Mouse (Mus musculus) stomach, postnatal 0 days (tissue): ENCODE results near the gene Ptprh. TPM values are rescaled to one million over a fixed set of nuclear protein-coding genes. Genes with fewer than 3 reads are reported as not detected.

Experiments used
- ATAC-seq: fragments of 200-750 bp; cut with Nextera tagmentation; 2 replicates; pipeline ENCODE4 v1.8.0; 2017; ENCODE audit not compliant: low FRiP score, low TSS enrichment
- DNase-seq: peaks from one replicate; pipeline ENCODE4 v3.0.0-alpha.2; 2016; ENCODE audit warnings: low spot score
- H3K27ac ChIP-seq: fragments of 300-500 bp; sonication (generic); replicated peaks from 2 replicates; pipeline ENCODE4 v1.5.1; 2014; ENCODE audit warnings: mild to moderate bottlenecking, control low read depth
- H3K27me3 ChIP-seq: fragments of 300-500 bp; sonication (generic); 2 replicates; pipeline ENCODE4 v1.6.1; 2014; ENCODE audit warnings: low read length; ENCODE audit not compliant: control insufficient read depth, insufficient read depth
- H3K36me3 ChIP-seq: fragments of 300-500 bp; sonication (generic); 2 replicates; pipeline ENCODE4 v1.6.1; 2014; ENCODE audit warnings: low read length, mixed read lengths; ENCODE audit not compliant: control insufficient read depth, insufficient read depth
- H3K4me1 ChIP-seq: fragments of 300-500 bp; sonication (generic); replicated peaks from 2 replicates; pipeline ENCODE4 v1.6.1; 2014; ENCODE audit warnings: antibody characterized with exemption; ENCODE audit not compliant: control insufficient read depth, insufficient read depth
- H3K4me2 ChIP-seq: fragments of 300-500 bp; sonication (generic); replicated peaks from 2 replicates; pipeline ENCODE4 v1.6.1; 2014; ENCODE audit warnings: low read depth, mild to moderate bottlenecking, control low read depth, moderate library complexity
- H3K4me3 ChIP-seq: fragments of 300-500 bp; sonication (generic); 2 replicates; pipeline ENCODE4 v1.5.1; 2014; ENCODE audit warnings: low read depth, low read length, control low read depth
- H3K9ac ChIP-seq: fragments of 300-500 bp; sonication (generic); 2 replicates; pipeline ENCODE4 v1.6.1; 2014; ENCODE audit warnings: mild to moderate bottlenecking, low read length, control low read depth, mixed read lengths
- H3K9me3 ChIP-seq: fragments of 300-500 bp; sonication (generic); 2 replicates; pipeline ENCODE4 v1.6.1; 2016; ENCODE audit warnings: low read length; ENCODE audit not compliant: control insufficient read depth
- CTCF ChIP-seq: IDR thresholded peaks from 2 replicates; pipeline ENCODE4 v1.5.1; 2016; ENCODE audit warnings: antibody characterized with exemption, low read depth, mild to moderate bottlenecking, moderate library complexity
- EP300 ChIP-seq: optimal IDR thresholded peaks from 2 replicates; pipeline ENCODE3; 2016; ENCODE audit warnings: antibody characterized with exemption
- WGBS: fragments of 180-500 bp; shearing (Covaris S2); extraction: QIAGEN DNeasy Blood & Tissue Kit; methylation state at CpG from one replicate; pipeline ENCODE4 v1.1.7; 2014; 5-methylcytosine and 5-hydroxymethylcytosine counted together
- polyA plus RNA-seq: library from polyadenylated mRNA; unstranded; fragments of >200 nt; fragmentation: Nextera tagmentation; extraction: Ambion mirVana; gene quantifications from 2 replicates; pipeline ENCODE4 v1.2.1, GENCODE M21; 2015

The Ptprh gene
- polyA plus RNA-seq, 1 experiment from 2014 or later: 1.9 TPM

DNA sequence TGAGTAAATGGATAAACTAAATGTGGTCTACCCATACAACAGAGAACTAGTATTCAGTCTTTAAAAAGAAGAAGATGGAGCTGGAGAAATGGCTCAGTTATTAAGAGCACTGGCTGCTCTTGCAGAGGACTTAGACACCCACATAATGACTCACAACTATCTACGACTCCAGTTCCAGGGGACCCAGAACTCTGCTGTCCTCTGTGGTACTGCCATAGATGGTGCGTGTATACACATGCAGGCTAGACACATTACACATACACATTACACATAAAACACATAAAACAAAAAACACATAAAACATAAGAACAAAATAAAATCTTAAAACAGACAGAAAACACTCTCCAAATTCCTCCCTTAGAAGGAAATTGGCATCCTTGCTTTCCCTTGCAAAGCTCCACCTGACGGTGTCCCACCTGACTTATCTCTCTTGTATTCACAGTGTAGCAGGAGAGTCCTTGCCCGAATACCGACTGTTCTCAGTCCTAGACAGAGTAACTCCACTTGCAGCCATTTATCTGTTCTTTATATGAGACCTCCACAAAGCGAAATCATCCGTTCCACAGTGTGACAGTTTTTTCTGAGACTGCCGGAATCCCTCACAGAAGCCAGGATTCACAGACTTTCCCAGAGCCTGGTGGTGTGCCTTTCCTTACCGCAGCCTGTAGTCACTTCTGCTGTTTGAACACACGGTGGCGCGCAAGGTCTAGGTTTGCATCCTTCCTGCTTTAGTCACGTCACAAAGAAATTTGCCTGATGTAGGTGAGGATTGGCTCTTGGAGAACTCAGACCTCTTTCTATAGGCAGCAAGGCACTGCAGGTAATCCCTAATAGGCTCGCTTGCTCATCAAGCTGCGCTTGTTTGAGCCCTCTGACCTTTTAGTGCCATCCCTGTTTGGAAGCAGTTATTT is 47.3 kb downstream of the Ptprh start:
- no peaks in the 10 kb centered on the region for H3K27me3 ChIP-seq
- H3K4me1 ChIP-seq: no peaks in the 10 kb centered on the region
- DNase-seq (peak; percentile 89), ATAC-seq (peak; percentile 92)
- no peaks in the 10 kb centered on the region for H3K36me3 ChIP-seq
- no peaks in the 10 kb centered on the region for H3K9me3 ChIP-seq
- no peak overlapping the region for H3K9ac ChIP-seq
- no peak for TF ChIP-seq EP300
- peak; percentile 97 for TF ChIP-seq CTCF
- WGBS: 18% methylated on average over 15 of the region's 15 CpGs
- no peak overlapping the region for H3K4me3 ChIP-seq
- no peak overlapping the region for H3K4me2 ChIP-seq
- no peak overlapping the region for H3K27ac ChIP-seq

DNA sequence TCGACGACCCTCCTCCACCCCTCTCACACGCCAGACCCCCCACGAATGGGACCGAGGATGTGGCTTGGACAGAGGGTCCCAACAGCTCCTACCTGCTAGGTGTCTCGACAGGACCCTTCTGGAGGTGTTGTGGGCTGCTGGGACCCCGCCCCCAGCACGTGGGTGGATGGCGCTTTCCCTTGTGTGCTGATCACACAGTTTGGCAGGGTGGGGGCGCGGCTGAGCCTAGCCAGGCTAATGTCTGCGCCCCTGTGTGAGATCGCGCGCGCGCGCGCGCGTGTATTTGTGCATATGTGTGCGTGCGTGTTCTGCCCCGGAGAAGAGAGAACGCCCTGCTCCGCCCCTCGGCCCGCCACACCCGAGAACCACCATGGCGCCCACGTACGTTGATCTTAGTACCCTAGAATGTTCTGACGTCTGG is 56.6 kb downstream of the Ptprh start, which contains the start of gene Syt5:
TSS of gene Syt5 (minus strand) at position 321 of the 421 bp plus-strand sequence.
- Histone ChIP-seq H3K27ac (no peak within 1 kb of the TSS), H3K36me3 (no peaks in the 10 kb centered on the region), H3K4me3 (peak within 1 kb of the TSS; percentile 24), H3K4me1 (no peaks in the 10 kb centered on the region), H3K9me3 (no peaks in the 10 kb centered on the region), H3K27me3 (no peaks in the 10 kb centered on the region), H3K4me2 (peak within 1 kb of the TSS; percentile 53), H3K9ac (no peak within 1 kb of the TSS; the same call in 1 of the 2 replicates)
- DNase-seq: peak; percentile 58
- WGBS: 5% methylated on average over 31 of the region's 33 CpGs
- ATAC-seq: peak; percentile 58
- no peak for TF ChIP-seq CTCF

DNA sequence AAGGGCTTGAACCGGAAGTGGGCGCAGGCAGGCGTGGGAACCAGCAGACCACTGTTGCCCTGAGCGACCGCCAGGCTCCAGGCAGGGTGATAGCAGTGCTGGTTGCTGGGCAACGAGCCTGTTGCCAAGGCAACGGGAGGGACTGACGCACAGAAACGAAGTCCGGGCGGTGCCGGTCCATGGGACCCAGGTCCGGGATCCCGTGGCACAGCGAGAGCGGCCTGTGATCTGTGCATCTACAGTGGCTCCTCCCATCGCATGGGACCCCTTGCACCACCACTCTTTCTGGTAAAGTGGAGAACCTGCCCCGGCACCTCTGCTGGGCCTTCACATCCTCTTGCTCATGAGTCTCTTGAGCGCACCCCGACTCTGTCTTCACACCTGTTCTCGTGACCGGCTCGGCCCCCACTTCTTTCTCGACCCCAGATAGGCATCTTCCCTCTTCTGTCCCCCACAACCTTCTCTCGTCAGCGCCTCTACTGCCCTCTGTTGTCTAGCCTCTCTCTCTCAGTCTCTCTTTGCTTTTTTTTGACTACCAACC is 57.2 kb downstream of the Ptprh start:
- Histone ChIP-seq H3K4me2 (peak overlapping the region; percentile 53), H3K4me1 (no peaks in the 10 kb centered on the region), H3K9me3 (no peaks in the 10 kb centered on the region), H3K4me3 (peak overlapping the region; percentile 24; the same call in 1 of the 2 replicates), H3K27ac (no peak overlapping the region), H3K9ac (no peak overlapping the region), H3K36me3 (no peaks in the 10 kb centered on the region), H3K27me3 (no peaks in the 10 kb centered on the region)
- peak; percentile 59 for DNase-seq
- WGBS: 4% methylated on average over 26 of the region's 26 CpGs
- TF ChIP-seq CTCF (peak; percentile 29; the same call in 1 of the 2 replicates), EP300 (no peak)
- peak; percentile 68 for ATAC-seq

DNA sequence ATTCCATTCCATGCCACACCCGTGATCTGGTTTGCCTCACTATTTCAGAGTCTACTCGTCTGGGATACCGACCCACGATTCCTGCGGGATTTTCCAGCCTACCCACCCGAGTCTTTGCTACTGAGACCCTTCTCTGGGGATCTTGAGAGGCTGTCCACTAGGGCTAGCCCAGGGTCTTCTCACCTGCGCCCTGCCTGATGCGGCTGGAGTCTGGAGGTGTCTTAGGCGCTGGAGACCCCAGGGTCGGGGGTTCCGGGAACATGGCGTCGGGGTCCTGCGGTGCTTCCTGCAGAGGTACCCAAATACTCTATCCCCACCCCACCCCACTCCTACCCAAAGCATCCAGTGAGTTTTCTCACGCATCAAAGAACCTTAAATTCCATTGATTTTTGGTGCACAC is 57.8 kb downstream of the Ptprh start:
- Histone ChIP-seq H3K9me3 (no peaks in the 10 kb centered on the region), H3K27me3 (no peaks in the 10 kb centered on the region), H3K27ac (no peak overlapping the region), H3K4me3 (no peak overlapping the region), H3K4me2 (no peak overlapping the region), H3K9ac (no peak overlapping the region), H3K4me1 (no peaks in the 10 kb centered on the region), H3K36me3 (no peaks in the 10 kb centered on the region)
- TF ChIP-seq EP300 (no peak), CTCF (no peak)
- ATAC-seq: no peak
- 74% methylated on average over 15 of the region's 15 CpGs for WGBS
- no peak for DNase-seq

DNA sequence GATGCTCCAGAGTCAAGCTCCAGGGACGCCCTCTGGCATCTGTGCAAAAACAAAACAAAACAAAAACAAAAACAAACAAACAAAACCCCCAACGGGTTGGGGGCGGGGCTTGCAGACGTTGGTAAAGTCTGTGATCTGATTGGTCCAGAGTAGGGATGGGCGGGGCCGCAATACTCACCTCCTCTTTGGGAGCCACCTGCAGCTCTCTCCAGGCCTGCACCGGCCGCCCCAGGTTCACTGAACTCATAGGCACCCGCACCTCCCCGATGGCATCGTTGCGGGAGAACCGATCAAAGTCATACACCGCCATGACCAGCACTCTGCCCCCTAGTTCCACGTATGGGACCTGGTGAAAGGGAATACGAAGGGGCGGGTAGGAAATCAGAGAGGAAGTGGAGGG is 61.8 kb downstream of the Ptprh start:
- Histone ChIP-seq H3K27me3 (no peaks in the 10 kb centered on the region), H3K4me2 (no peak overlapping the region), H3K9ac (no peak overlapping the region), H3K36me3 (no peaks in the 10 kb centered on the region), H3K4me1 (no peaks in the 10 kb centered on the region), H3K4me3 (no peak overlapping the region), H3K9me3 (no peaks in the 10 kb centered on the region), H3K27ac (no peak overlapping the region)
- 46% methylated on average over 17 of the region's 17 CpGs for WGBS
- ATAC-seq (no peak), DNase-seq (no peak)
- TF ChIP-seq EP300 (no peak), CTCF (no peak)

DNA sequence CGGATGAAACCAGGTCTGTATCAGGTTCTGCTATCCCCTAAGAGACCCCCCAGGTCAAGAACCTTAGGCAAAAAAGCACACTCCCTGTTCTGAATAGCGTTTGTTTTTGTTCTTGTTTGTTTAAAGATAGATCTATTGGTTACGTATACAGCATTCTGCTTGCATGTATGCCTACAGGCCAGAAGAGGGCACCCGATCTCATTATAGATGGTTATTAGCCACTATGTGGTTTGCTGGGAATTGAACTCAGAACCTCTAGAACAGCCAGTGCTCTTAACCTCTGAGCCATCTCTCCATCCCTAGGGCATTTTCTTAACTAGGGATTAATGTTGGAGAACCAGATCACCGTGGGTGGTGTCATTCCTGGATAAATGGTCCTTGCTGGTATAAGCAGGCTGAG is 62.5 kb downstream of the Ptprh start:
- Histone ChIP-seq H3K27ac (no peak overlapping the region), H3K4me2 (no peak overlapping the region), H3K4me3 (no peak overlapping the region), H3K9me3 (no peaks in the 10 kb centered on the region), H3K4me1 (no peaks in the 10 kb centered on the region), H3K27me3 (no peaks in the 10 kb centered on the region), H3K9ac (no peak overlapping the region), H3K36me3 (no peaks in the 10 kb centered on the region)
- ATAC-seq (no peak), DNase-seq (no peak)
- TF ChIP-seq EP300: no peak
- no peak for TF ChIP-seq CTCF
- WGBS: 62% methylated on average over 5 of the region's 5 CpGs
